Mouse (Mus musculus): ENCODE measurements around the gene Jtb.

GRCm38 (mm10) chr3:90212723-90213122 is 18.7 kb upstream of the Jtb start:
- TF ChIP-seq EP300 (IDR thresholded peaks at IDR 0.05; ENCODE audit: low read depth) (no peak), CTCF (IDR thresholded peaks at IDR 0.05; ENCODE audit: low read depth) (no peak)
